Mouse (Mus musculus) hematopoietic multipotent progenitor cell, adult 10-12 weeks (in vitro differentiated cells): ENCODE results near the gene Plxna1. TPM values are rescaled to one million over a fixed set of nuclear protein-coding genes. Genes with fewer than 3 reads are reported as not detected.

Experiments used
- polyA plus RNA-seq: library from polyadenylated mRNA; stranded (reverse); fragments of >175 nt; gene quantifications from 2 replicates; pipeline ENCODE4 v1.2.3, GENCODE M21; 2012; ENCODE audit warnings: low replicate concordance

The Plxna1 gene
- polyA plus RNA-seq, result 9.8 and 14.2 TPM in 2 replicates

DNA sequence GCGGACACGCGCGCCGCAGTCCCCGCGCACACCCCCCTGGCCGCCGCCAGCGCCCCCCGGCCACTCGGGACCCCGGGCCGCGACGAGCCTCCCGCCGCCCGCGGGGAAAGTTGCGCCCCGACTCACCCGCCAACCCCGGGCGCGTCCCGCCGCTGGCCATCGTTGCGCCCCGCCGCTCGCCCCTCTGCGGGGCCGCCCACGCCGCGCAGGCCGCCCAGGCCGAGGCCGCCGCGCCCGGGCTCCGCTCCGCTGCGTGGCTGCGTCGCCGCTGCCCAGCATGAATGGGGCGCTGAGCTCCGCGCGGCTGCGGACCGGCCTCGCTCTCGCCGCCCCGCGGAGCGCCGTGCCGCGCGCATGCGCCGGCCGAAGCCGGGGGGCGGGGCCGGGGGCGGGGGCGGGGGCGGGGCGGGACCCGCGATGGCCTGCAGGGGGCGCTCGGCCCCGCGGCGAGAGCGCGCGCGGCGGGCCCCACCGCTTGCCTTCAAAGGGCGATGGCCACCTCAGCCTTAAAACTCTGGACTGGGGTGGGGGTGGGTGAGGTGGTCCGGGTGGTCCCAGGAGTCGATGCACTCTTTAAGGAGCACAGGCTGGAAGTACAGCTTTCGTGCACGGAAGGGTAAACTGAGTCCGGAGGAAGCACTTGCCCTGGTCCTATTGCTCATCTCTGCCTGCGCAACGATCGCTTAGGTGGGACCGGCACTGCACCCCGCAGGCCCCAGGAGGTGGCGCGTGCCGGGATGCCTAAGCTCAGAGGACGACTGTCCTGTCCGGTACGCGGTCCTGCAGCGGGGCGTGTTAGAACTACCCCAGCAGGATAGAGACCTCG is at the start of gene Plxna1:
Plxna1 (minus strand) TSS at position 340 of the 826 bp plus-strand sequence.

Other genes starting within 250 kb of the Plxna1 start
- 6.3 and 10.2 TPM in 2 replicates for gene Chchd6, start 233.0 kb upstream of the Plxna1 start, polyA plus RNA-seq